Mouse (Mus musculus) adrenal gland, postnatal 14 days (tissue): ENCODE measurements around the gene Acads. TPM values are rescaled to one million over a fixed set of nuclear protein-coding genes. Genes with fewer than 3 reads are reported as not detected.
A peak's percentile ranks its signal among the peaks of the same experiment; 100 is the strongest.

Experiments
- DNase-seq: peaks from one replicate; pipeline ENCODE4 v3.0.0; 2021; ENCODE audit warnings: mixed read lengths
- total RNA-seq: library from RNA; stranded (reverse); gene quantifications from 2 replicates; pipeline ENCODE4 v1.2.3, GENCODE M21; 2021

The Acads gene
- total RNA-seq, 1 experiment from 2014 or later: 317 TPM

GRCm38 (mm10) chr5:115071096-115071901 is 47.8 kb downstream of the Acads start:
- DNase-seq: peak; percentile 62

- no peak for DNase-seq
Measured at GRCm38 (mm10) chr5:115070457-115070856, 48.7 kb downstream of the Acads start.

DNA sequence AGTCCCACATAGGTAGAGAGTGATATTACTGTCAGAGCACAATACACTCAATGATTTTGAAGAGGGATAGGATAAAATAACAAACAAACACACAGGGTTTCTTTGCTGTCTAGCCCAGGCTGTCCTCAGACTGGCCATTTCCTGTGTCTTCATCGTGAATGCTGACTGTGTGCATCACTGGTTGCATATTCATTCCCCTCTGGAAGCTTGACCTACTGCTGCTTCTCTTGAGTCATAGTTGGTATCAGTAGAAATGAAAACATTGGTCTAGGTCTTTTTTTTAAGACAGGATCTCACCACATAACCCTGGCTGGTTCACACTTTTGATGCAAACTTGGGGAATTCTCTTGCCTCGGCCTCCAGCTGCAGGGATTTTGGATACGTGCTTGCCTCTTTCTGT is 49.5 kb downstream of the Acads start:
- no peak for DNase-seq

DNA sequence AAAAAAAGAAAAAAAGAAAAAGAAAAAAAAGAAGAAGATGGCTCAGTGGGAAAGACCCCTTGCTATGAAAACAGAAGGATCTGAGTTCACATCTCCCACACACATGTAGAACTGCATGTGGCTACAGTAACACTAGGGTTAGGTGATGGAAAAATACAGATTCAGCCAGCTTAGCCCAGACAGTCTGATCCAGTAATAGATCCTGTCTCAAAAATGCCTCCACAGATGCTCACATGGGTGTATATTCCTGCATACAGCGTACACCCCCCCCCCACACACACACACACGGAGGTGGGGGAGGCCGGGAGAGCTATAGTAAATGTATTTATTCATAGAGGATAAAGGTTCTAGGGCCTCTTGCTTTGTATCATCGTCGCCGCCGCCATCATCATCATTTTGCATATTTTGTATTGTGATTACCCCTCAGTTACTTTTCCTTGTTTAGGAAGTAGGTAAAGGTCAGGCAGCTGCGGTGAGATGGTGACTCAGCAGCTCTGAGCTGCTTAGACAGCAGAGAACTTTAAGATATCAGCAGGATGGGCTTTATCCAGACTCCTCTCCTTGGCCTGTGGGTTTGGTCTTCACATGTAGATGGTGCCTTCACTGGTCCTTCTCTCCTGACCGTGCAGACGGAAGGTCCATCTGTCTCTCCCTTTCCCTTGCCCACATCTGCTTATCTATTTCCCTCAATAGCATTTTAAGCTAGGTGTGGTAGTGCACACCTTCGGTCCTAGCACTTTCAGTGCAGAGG is 50.3 kb downstream of the Acads start:
- DNase-seq: no peak

DNA sequence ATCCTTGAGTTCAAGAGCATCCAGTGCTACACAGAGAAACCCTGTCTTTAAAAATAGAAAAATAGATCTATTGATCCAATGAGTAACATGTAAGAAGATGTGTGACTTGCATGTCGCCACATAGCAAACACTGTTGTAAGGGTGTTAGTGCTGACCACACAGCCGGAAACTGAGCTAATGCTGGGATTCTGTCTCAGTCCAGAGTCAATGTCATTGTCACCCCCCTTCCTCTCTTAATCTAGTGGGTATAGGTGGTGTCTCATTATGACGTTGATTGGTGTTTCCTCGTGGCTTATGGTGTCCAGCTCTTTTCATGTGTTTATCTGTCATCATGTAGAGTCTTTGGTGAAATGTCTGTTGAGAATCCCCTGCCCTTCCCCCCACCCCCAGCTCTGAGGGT is 52.9 kb downstream of the Acads start:
- DNase-seq: no peak

GRCm38 (mm10) chr5:115063391-115063790 is 55.8 kb downstream of the Acads start:
- DNase-seq: peak; percentile 36

- peak; percentile 39 for DNase-seq
Measured at GRCm38 (mm10) chr5:115062566-115062965, 56.6 kb downstream of the Acads start.

DNA sequence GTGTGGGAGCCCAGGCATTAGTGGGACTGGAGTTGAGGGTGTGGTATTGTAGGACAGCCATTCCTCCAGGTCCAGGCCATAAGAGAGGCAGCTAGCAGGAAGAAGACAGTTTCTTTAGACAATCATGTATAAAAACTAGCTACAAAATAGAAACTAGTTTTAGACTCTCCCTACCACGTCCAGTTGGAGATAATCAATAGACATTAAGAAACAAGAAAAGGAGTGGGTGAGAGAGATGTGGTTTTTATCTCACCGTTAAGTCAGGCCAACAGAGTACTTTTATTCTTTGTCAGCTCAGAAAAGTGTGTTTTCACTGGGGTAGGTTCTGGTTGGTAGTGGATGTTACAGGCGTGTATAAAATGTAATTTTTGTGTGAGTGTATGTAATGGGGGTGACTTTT is 58.2 kb downstream of the Acads start:
- no peak for DNase-seq

Other genes starting within 250 kb of the Acads start
- 6.5 and 7.7 TPM in 2 replicates for gene Oasl2, start 222.4 kb downstream of the Acads start, total RNA-seq
- gene Oasl1, start 196.1 kb downstream of the Acads start, total RNA-seq: 0.83 and 1.5 TPM in 2 replicates
- 36.2 and 36.3 TPM in 2 replicates for gene 2210016L21Rik, start 177.2 kb downstream of the Acads start, total RNA-seq
- 0.26 and 2.0 TPM in 2 replicates for gene Hnf1a, start 148.3 kb downstream of the Acads start, total RNA-seq
- 54.8 and 59.2 TPM in 2 replicates for gene Sppl3, start 108.2 kb downstream of the Acads start, total RNA-seq
- not detected in 2 replicates for gene Gm10401, start 21.1 kb downstream of the Acads start, total RNA-seq
- 36.9 and 42.8 TPM in 2 replicates for gene Unc119b, start 15.6 kb upstream of the Acads start, total RNA-seq
- gene Mlec, start 38.8 kb upstream of the Acads start, total RNA-seq: 140 and 144 TPM in 2 replicates
- gene Cabp1, start 75.0 kb upstream of the Acads start, total RNA-seq: 9.9 and 11.1 TPM in 2 replicates
- gene Pop5, start 116.5 kb upstream of the Acads start, total RNA-seq: 92.6 and 92.9 TPM in 2 replicates
- 259 and 262 TPM in 2 replicates for gene Rnf10, start 153.6 kb upstream of the Acads start, total RNA-seq
- 80.4 and 83.1 TPM in 2 replicates for gene Coq5, start 160.3 kb upstream of the Acads start, total RNA-seq
- gene Dynll1, start 181.7 kb upstream of the Acads start, total RNA-seq: 283 and 320 TPM in 2 replicates
- gene Srsf9, start 207.8 kb upstream of the Acads start, total RNA-seq: 71.3 and 78.3 TPM in 2 replicates
- gene Gatc, start 221.8 kb upstream of the Acads start, total RNA-seq: 21.2 and 23.9 TPM in 2 replicates
- 31.5 and 35.5 TPM in 2 replicates for gene Triap1, start 221.9 kb upstream of the Acads start, total RNA-seq
- 1,778 and 1,846 TPM in 2 replicates for gene Cox6a1, start 229.6 kb upstream of the Acads start, total RNA-seq